Mouse (Mus musculus): ENCODE measurements around the gene Hoxa11. TPM values are rescaled to one million over a fixed set of nuclear protein-coding genes. Genes with fewer than 3 reads are reported as not detected.
A peak's percentile ranks its signal among the peaks of the same experiment; 100 is the strongest.

The Hoxa11 gene
- total RNA-seq (2021), result not detected in 2 replicates
- long read RNA-seq, result 0 reads

- DNase-seq, result no peak
Measured at GRCm38 (mm10) chr6:52245757-52246142, at the start of gene Hoxa11. Gene Hoxa11 (minus strand): TSS chr6:52245810.

GRCm38 (mm10) chr6:52294616-52295015, 49.0 kb upstream of the Hoxa11 start:
- DNase-seq, result no peak

- DNase-seq, result no peak
Measured at GRCm38 (mm10) chr6:52292328-52292727, 46.7 kb upstream of the Hoxa11 start.

GRCm38 (mm10) chr6:52291021-52291860, 45.6 kb upstream of the Hoxa11 start:
- DNase-seq, result peak; percentile 36

- no peak for DNase-seq
Measured at GRCm38 (mm10) chr6:52290186-52290585, 44.6 kb upstream of the Hoxa11 start.

GRCm38 (mm10) chr6:52283896-52284295, 38.3 kb upstream of the Hoxa11 start:
- DNase-seq, result no peak

- DNase-seq, result no peak
Measured at GRCm38 (mm10) chr6:52281084-52281483, 35.5 kb upstream of the Hoxa11 start.

- DNase-seq, result no peak
Measured at GRCm38 (mm10) chr6:52276920-52277319, 31.3 kb upstream of the Hoxa11 start.

GRCm38 (mm10) chr6:52276382-52276781, 30.8 kb upstream of the Hoxa11 start:
- no peak for DNase-seq

GRCm38 (mm10) chr6:52275563-52276280, 30.1 kb upstream of the Hoxa11 start:
- DNase-seq, result no peak

GRCm38 (mm10) chr6:52274576-52274975, 29.0 kb upstream of the Hoxa11 start:
- no peak for DNase-seq

GRCm38 (mm10) chr6:52273656-52274280, 28.2 kb upstream of the Hoxa11 start:
- DNase-seq, result no peak

GRCm38 (mm10) chr6:52272766-52273655, 27.4 kb upstream of the Hoxa11 start:
- no peak for DNase-seq

GRCm38 (mm10) chr6:52270494-52271480, 25.2 kb upstream of the Hoxa11 start:
- DNase-seq, result peak; percentile 59

GRCm38 (mm10) chr6:52268756-52269155, 23.1 kb upstream of the Hoxa11 start:
- DNase-seq, result no peak

- no peak for DNase-seq
Measured at GRCm38 (mm10) chr6:52268341-52268740, 22.7 kb upstream of the Hoxa11 start.

GRCm38 (mm10) chr6:52267691-52268090, 22.1 kb upstream of the Hoxa11 start:
- no peak for DNase-seq

GRCm38 (mm10) chr6:52267221-52267620, 21.6 kb upstream of the Hoxa11 start:
- no peak for DNase-seq

- DNase-seq, result no peak
Measured at GRCm38 (mm10) chr6:52266666-52266985, 21.0 kb upstream of the Hoxa11 start.

GRCm38 (mm10) chr6:52265913-52266665, 20.5 kb upstream of the Hoxa11 start:
- no peak for DNase-seq
